Mouse (Mus musculus) G1E (cell line): Measurements from ENCODE around the gene Zfp385a.

Source experiments
- CTCF ChIP-seq: IDR thresholded peaks from 2 replicates; pipeline ENCODE4 v1.5.1; 2012; ENCODE audit warnings: low read depth, low read length, inconsistent platforms, mixed read lengths
- GATA1 ChIP-seq: IDR thresholded peaks from 2 replicates; pipeline ENCODE4 v1.6.1; 2012; ENCODE audit warnings: borderline replicate concordance, low read length, inconsistent platforms, mixed read lengths

GRCm38 (mm10) chr15:103313495-103314095, 26.3 kb downstream of the Zfp385a start:
- TF ChIP-seq CTCF: peak; percentile 60; the same call in 1 of the 2 replicates
- TF ChIP-seq GATA1: no peak
